Mouse (Mus musculus): ENCODE measurements around the gene Wdr62. TPM values are rescaled to one million over a fixed set of nuclear protein-coding genes. Genes with fewer than 3 reads are reported as not detected.
A peak's percentile ranks its signal among the peaks of the same experiment; 100 is the strongest.

The Wdr62 gene
- polyA plus RNA-seq, 1 experiment from 2014 or later = 3.1 TPM

DNA sequence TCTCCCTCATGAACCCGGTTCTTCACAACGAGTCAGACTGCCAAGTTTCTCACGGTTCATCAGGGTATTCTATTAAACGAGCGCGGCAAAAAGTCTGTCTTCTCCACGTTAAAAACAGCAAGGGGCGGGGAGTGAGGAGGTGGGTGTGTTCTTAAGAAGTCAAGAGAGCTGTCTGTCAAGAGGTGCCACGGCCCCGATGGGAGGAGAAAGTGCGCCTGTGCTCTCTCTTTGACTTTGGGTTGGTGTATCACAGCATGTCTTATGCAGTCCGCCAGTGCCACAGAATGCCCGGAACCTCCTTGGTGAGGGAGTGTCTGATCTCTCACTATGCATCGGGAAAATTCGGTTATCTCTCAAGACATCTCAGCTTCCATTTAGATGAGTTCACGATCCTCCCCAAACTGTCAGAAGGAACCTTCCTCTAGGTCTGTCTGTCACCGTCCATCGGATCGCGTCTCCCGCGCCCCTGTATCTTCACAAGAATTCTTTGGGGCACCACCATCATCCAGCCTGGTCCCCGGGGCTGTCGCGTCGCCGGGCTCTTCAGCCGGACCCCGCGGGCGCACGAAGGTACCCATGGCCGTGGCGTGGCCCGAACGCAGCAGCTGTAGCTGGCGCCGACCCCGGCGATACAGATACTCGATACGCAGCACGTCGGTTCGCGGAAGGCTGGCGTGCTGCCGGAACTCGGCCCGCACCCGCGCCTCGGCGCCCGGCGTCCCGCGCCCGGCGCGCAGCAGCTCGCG, 41.5 kb upstream of the Wdr62 start, which contains the start of gene E130208F15Rik:
TSS of gene E130208F15Rik (plus strand) at position 202 of the 746 bp plus-strand sequence.
- peak; percentile 62 for ATAC-seq (ENCODE audit: low read depth)
- Histone ChIP-seq H3K9me3 (ENCODE audit: control insufficient read depth, low read length) (no peaks in the 10 kb centered on the region), H3K4me3 (ENCODE audit: low read depth, low read length) (peak within 1 kb of the TSS; percentile 85), H3K27ac (ENCODE audit: low read depth, low read length) (peak within 1 kb of the TSS; percentile 82), H3K27me3 (ENCODE audit: control insufficient read depth, insufficient read depth, low read length) (no peaks in the 10 kb centered on the region), H3K4me1 (ENCODE audit: control insufficient read depth, insufficient read depth, low read length) (peaks cover 9% of the 10 kb centered on the region), H3K9ac (replicated peaks; ENCODE audit: low read depth, low read length) (peak within 1 kb of the TSS; percentile 80), H3K4me2 (ENCODE audit: low read depth, low read length) (peak within 1 kb of the TSS; percentile 85), H3K36me3 (ENCODE audit: control insufficient read depth, insufficient read depth, low read length) (no peaks in the 10 kb centered on the region)
- under 1% methylated on average over 63 of the region's 63 CpGs for WGBS

- Histone ChIP-seq H3K4me3 (ENCODE audit: low read depth, low read length) (peak overlapping the region; percentile 85; the same call in 1 of the 2 replicates), H3K27me3 (ENCODE audit: control insufficient read depth, insufficient read depth, low read length) (no peaks in the 10 kb centered on the region), H3K9ac (replicated peaks; ENCODE audit: low read depth, low read length) (peak overlapping the region; percentile 80; the same call in 1 of the 2 replicates), H3K4me2 (ENCODE audit: low read depth, low read length) (peak overlapping the region; percentile 85), H3K36me3 (ENCODE audit: control insufficient read depth, insufficient read depth, low read length) (no peaks in the 10 kb centered on the region), H3K9me3 (ENCODE audit: control insufficient read depth, low read length) (no peaks in the 10 kb centered on the region), H3K27ac (ENCODE audit: low read depth, low read length) (no peak overlapping the region), H3K4me1 (ENCODE audit: control insufficient read depth, insufficient read depth, low read length) (peaks cover 9% of the 10 kb centered on the region)
- 89% methylated on average over 2 of the region's 2 CpGs for WGBS
- ATAC-seq (ENCODE audit: low read depth) = no peak
Observed at GRCm38 (mm10) chr7:30320946-30321345, 40.7 kb upstream of the Wdr62 start.

DNA sequence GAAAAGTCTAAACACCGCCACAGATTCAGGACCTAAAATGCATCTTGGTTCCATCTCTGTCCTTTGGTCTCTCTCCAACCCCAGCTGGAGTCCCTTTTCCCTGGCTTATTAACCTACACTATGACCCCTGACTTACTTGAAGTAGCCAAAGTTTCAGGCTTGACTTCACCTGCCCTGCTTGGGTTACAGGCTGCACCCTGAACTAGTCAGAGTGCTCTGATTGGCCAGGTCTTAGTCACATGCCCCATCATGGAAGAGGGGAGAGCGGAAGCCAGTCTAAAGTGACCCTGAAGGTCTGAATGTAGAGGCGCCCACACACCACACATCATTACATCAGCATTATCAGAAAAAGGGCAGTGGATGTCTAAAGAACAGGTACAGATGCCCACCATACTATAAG, 37.9 kb upstream of the Wdr62 start:
- no peak for ATAC-seq (ENCODE audit: low read depth)
- no peak overlapping the region for H3K9ac ChIP-seq (replicated peaks; ENCODE audit: low read depth, low read length)
- H3K4me2 ChIP-seq (ENCODE audit: low read depth, low read length) = no peak overlapping the region
- H3K36me3 ChIP-seq (ENCODE audit: control insufficient read depth, insufficient read depth, low read length) = no peaks in the 10 kb centered on the region; the same call in 1 of the 2 replicates
- H3K27ac ChIP-seq (ENCODE audit: low read depth, low read length) = no peak overlapping the region
- H3K9me3 ChIP-seq (ENCODE audit: control insufficient read depth, low read length) = no peaks in the 10 kb centered on the region
- H3K4me1 ChIP-seq (ENCODE audit: control insufficient read depth, insufficient read depth, low read length) = peaks cover 9% of the 10 kb centered on the region
- 96% methylated on average over 3 of the region's 3 CpGs for WGBS
- H3K4me3 ChIP-seq (ENCODE audit: low read depth, low read length) = no peak overlapping the region
- no peaks in the 10 kb centered on the region for H3K27me3 ChIP-seq (ENCODE audit: control insufficient read depth, insufficient read depth, low read length)

DNA sequence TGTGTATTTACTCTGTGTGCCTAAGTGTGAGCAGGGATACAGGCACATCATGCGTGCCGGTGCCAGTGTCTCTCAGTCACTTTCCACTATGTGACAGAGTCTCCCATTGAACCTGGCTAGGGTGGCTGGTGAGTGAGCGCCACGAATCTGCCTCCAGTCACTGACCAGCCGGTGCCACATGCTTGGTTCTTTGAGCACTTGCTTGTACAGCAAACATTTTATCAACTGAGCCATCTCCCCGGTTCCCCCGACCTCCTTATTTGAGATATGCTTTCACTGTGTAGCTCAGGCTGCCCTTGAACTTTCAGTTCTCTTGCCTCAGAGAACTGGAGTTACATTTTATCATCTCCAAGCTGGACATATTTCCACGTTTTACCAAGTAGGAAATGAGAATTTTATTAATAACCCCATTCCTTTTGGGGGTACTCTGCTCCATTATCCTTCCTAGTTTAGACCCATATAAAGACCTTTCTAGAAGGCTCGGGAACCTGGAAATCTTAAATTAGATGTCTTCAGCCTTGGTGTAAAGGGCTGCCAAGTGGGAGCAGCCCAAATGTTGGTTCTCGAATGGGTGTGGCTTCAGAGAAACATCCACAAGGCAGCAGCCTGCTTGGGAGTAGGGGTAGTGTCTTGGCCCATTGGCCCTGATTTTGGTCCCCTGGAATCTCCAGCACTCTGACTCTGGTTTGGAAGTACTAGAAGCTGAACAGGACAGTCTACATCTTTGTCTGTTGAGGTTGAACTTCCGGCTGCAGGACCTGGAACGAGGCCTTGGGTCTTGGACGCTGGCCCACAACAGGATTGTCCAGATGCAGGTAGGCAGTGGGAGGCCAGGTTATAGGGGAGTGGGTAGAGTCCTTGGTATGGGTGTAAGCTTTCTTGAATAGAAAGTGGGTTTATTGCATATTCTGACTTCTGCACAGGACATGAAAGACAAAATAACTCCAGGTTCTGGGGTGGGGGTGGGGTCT, 35.6 kb upstream of the Wdr62 start:
- Histone ChIP-seq H3K4me2 (ENCODE audit: low read depth, low read length) (no peak overlapping the region), H3K9me3 (ENCODE audit: control insufficient read depth, low read length) (no peaks in the 10 kb centered on the region), H3K4me3 (ENCODE audit: low read depth, low read length) (no peak overlapping the region), H3K36me3 (ENCODE audit: control insufficient read depth, insufficient read depth, low read length) (peaks cover 4% of the 10 kb centered on the region; the same call in 1 of the 2 replicates), H3K9ac (replicated peaks; ENCODE audit: low read depth, low read length) (no peak overlapping the region), H3K27me3 (ENCODE audit: control insufficient read depth, insufficient read depth, low read length) (no peaks in the 10 kb centered on the region), H3K4me1 (ENCODE audit: control insufficient read depth, insufficient read depth, low read length) (peaks cover 2% of the 10 kb centered on the region; the same call in 1 of the 2 replicates), H3K27ac (ENCODE audit: low read depth, low read length) (no peak overlapping the region)
- WGBS = 82% methylated on average over 13 of the region's 13 CpGs
- ATAC-seq (ENCODE audit: low read depth) = no peak

DNA sequence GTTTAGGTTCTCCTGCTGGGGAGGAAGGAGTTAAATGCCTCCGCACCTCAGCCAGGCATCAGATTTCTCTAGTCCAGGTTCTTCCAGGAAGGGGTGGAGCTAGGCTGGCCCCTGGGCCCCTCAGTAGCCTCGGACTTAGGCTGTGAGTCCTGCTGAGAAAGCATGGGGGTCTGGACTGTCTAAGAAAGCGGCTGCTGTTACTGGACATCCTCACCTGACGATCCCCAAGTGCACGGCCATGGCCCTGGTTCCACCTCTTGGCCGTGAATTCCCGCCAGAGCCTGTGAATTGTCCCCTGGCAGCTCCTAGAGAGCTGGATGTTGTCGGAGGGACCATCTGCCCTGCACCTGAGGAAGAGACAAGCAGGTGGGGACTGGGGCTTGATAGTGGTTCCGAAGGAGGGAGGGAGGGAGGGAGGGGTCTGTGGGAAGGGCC, 34.5 kb upstream of the Wdr62 start, which contains the start of gene Syne4:
TSS of gene Syne4 (plus strand) at position 87 of the 435 bp plus-strand sequence.
- Histone ChIP-seq H3K4me2 (ENCODE audit: low read depth, low read length) (no peak within 1 kb of the TSS), H3K4me3 (ENCODE audit: low read depth, low read length) (no peak within 1 kb of the TSS)
- WGBS = 3% methylated on average over 9 of the region's 9 CpGs

DNA sequence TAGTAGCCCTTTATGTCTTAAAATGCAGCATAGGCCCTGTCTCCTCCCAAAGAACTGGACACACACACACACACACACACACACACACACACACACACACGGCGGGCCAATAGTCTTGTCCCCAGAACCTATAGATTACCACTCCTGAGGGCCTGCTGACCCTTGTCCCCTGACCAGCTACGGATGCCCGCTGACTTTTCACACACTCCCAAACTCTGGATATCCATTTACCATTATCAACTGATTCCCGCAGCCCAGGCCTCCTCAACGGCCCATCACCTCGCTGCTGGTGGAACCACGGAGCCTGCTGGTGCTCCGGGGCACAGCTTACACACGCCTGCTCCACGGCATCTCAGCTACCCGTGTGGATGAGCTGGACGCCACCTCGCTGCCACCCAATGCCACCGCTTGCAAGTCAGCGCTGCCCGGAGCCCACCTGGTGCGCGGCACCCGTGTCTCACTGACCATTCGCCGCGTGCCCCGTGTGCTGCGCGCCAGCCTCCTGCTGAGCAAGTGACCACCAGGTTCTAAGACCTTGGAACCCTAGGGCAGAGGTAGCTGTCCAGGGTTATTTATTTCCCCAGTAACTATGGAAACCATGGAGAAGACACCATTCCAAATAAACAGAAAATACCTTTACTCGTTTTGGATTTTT, 33.6 kb upstream of the Wdr62 start:
- H3K4me1 ChIP-seq (ENCODE audit: control insufficient read depth, insufficient read depth, low read length) = peaks cover 12% of the 10 kb centered on the region
- no peaks in the 10 kb centered on the region for H3K27me3 ChIP-seq (ENCODE audit: control insufficient read depth, insufficient read depth, low read length)
- H3K36me3 ChIP-seq (ENCODE audit: control insufficient read depth, insufficient read depth, low read length) = peaks cover 4% of the 10 kb centered on the region; the same call in 1 of the 2 replicates
- 55% methylated on average over 27 of the region's 27 CpGs for WGBS
- H3K4me2 ChIP-seq (ENCODE audit: low read depth, low read length) = no peak overlapping the region
- H3K9ac ChIP-seq (replicated peaks; ENCODE audit: low read depth, low read length) = no peak overlapping the region
- H3K27ac ChIP-seq (ENCODE audit: low read depth, low read length) = no peak overlapping the region
- H3K9me3 ChIP-seq (ENCODE audit: control insufficient read depth, low read length) = no peaks in the 10 kb centered on the region
- no peak for ATAC-seq (ENCODE audit: low read depth)
- no peak overlapping the region for H3K4me3 ChIP-seq (ENCODE audit: low read depth, low read length)

More for the DNA sequence above, 34.5 kb upstream of the Wdr62 start, which contains the start of gene Syne4:
- no peak within 1 kb of the TSS for H3K27ac ChIP-seq (ENCODE audit: low read depth, low read length)
- peaks cover 4% of the 10 kb centered on the region; the same call in 1 of the 2 replicates for H3K36me3 ChIP-seq (ENCODE audit: control insufficient read depth, insufficient read depth, low read length)
- H3K4me1 ChIP-seq (ENCODE audit: control insufficient read depth, insufficient read depth, low read length) = peaks cover 4% of the 10 kb centered on the region; the same call in 1 of the 2 replicates
- no peaks in the 10 kb centered on the region for H3K9me3 ChIP-seq (ENCODE audit: control insufficient read depth, low read length)
- H3K9ac ChIP-seq (replicated peaks; ENCODE audit: low read depth, low read length) = no peak within 1 kb of the TSS
- no peaks in the 10 kb centered on the region for H3K27me3 ChIP-seq (ENCODE audit: control insufficient read depth, insufficient read depth, low read length)
- ATAC-seq (ENCODE audit: low read depth) = no peak

GRCm38 (mm10) chr7:30310136-30310535, 29.9 kb upstream of the Wdr62 start:
- Histone ChIP-seq H3K36me3 (ENCODE audit: control insufficient read depth, insufficient read depth, low read length) (peaks cover 20% of the 10 kb centered on the region), H3K9ac (replicated peaks; ENCODE audit: low read depth, low read length) (no peak overlapping the region), H3K4me2 (ENCODE audit: low read depth, low read length) (no peak overlapping the region), H3K27me3 (ENCODE audit: control insufficient read depth, insufficient read depth, low read length) (no peaks in the 10 kb centered on the region), H3K4me3 (ENCODE audit: low read depth, low read length) (no peak overlapping the region), H3K9me3 (ENCODE audit: control insufficient read depth, low read length) (no peaks in the 10 kb centered on the region), H3K4me1 (ENCODE audit: control insufficient read depth, insufficient read depth, low read length) (peaks cover 12% of the 10 kb centered on the region), H3K27ac (ENCODE audit: low read depth, low read length) (no peak overlapping the region)
- 90% methylated on average over 12 of the region's 12 CpGs for WGBS
- no peak for ATAC-seq (ENCODE audit: low read depth)

DNA sequence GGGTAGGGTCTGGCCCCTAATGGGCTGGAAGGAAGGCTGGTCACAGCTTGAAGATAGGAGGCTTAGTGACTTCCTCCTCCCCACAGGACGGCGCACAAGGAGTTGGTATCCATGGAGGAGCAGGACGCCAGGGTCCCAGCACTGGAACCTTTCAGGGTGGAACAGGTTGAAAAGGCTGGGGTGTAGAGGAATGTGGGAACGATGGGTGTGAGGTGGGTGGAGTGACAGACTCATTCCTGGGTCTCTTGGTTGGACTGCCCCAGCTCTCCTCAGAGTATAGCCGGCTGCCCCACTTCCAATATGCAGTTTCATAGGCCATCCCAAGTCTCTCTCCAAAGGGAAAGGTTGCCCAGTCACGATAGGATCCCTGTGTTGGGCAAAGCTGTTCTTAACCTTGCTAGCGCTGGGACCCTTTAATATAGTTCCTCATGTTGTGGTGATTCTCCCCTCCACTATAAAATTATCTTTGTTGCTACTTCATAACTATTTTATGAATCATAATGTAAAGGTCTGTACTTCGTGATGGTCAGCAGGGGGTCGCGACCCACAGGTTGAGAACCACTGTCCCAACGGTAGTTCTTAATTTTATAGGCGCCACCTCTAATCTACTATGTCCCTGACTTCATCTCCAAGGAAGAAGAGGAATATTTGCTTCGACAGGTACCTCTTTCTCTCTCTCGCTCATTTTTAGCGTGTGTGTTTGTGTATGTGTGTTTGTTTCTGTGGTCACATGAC, 29.3 kb upstream of the Wdr62 start:
- Histone ChIP-seq H3K36me3 (ENCODE audit: control insufficient read depth, insufficient read depth, low read length) (peaks cover 22% of the 10 kb centered on the region), H3K27me3 (ENCODE audit: control insufficient read depth, insufficient read depth, low read length) (no peaks in the 10 kb centered on the region), H3K4me3 (ENCODE audit: low read depth, low read length) (peak overlapping the region; percentile 48), H3K4me1 (ENCODE audit: control insufficient read depth, insufficient read depth, low read length) (peaks cover 12% of the 10 kb centered on the region), H3K9ac (replicated peaks; ENCODE audit: low read depth, low read length) (peak overlapping the region; percentile 53), H3K27ac (ENCODE audit: low read depth, low read length) (no peak overlapping the region), H3K9me3 (ENCODE audit: control insufficient read depth, low read length) (no peaks in the 10 kb centered on the region), H3K4me2 (ENCODE audit: low read depth, low read length) (peak overlapping the region; percentile 91)
- ATAC-seq (ENCODE audit: low read depth) = no peak
- 65% methylated on average over 15 of the region's 15 CpGs for WGBS

All from neural tube, embryonic 14.5 days (tissue).